Mouse (Mus musculus): ENCODE measurements around the gene Fam228b.
"Not testable (repeated sequence)": the region's sequence is repeated elsewhere in the genome, so short reads cannot be mapped to it uniquely, and the experiment has no call there.

Fam228b gene

DNA sequence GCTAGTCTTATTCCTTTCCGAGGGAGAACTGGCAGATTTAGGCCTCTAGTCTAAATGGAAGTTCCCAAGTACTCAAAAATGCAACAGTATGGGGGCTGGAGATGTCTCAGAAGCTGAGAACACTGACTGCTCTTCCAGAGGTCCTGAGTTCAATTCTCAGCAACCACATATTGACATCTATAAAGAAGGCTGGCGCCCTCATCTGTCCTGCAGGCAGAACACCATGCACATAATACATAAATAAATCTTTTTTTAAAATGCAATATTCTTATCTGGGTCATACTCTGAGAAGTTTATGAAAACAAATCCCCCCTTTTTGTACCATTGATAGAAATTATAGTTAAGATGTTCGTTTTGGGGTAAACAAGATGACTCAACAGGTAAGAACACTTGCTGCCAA is 26.9 kb downstream of the Fam228b start:
- no peak for DNase-seq (ENCODE audit: low read depth, low spot score)

DNA sequence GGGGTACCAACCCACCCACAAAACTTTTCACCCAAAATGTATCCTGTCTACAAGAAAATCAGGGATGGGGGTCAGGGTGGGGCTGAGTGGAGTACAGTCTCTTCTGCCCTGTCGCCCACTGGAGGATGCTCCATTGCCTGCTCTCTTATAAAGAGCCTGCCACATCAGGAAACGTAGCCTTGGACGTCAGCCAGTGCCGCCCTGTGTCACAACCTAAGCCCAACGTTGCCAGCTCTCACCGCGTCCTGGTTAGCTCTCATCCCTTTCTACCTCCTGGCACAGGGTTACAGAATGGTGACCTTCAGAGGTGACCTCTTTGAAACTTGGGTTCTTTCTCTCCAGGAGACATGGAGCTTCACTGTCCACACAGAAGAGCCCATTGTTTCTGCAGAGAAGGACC is 28.2 kb downstream of the Fam228b start:
- DNase-seq (ENCODE audit: low read depth, low spot score), result no peak

DNA sequence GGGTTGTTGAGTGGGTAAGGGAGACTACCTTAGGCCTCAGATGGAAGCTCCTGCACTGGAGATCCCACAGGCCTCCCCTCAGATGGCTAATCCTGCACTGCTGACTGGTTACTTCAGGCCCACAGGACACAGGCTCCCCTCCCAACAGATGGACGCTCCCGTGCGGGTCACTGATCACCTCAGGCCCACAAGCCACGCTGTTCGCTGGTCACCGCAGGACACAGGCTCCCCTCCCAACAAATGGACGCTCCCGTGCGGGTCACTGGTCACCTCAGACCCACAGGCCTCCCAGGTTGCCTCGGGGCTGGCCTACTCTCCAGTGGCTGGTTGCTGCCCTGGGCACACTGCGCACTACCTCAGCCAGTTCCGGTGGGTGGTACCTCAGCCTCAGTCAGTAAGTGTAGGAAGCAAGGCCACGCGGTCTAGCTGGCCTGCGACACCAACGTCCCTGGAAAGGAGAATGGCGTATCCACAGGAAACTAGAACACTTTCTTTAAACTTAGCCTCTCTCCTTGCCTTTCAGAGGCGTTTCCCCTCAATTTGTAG is 31.0 kb downstream of the Fam228b start, which contains the start of gene Fam228a:
Gene Fam228a (minus strand): TSS at position 400 of the 546 bp plus-strand sequence.
- peak; percentile 11 for DNase-seq (ENCODE audit: low read depth, low spot score)

DNA sequence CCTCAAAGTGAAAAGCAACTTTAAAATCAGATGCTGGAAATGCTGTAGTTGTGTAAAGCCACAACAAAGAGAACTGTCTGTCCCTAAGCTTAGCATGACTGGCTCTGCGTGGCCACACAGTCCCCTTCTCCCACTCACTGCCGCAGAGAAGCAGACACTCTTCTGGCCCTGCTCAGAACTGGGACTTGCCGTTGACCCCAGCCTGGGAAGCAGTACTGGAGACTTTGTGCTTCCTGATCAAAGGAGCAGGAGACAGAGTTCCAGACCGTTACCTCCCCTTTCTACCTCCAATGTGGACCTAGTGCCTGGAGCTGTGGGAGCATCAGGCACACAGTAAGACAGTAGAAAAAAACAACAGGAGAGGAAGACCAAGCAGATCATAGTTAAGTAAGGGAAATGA is 36.7 kb downstream of the Fam228b start:
- no peak for DNase-seq (ENCODE audit: low read depth, low spot score)

DNA sequence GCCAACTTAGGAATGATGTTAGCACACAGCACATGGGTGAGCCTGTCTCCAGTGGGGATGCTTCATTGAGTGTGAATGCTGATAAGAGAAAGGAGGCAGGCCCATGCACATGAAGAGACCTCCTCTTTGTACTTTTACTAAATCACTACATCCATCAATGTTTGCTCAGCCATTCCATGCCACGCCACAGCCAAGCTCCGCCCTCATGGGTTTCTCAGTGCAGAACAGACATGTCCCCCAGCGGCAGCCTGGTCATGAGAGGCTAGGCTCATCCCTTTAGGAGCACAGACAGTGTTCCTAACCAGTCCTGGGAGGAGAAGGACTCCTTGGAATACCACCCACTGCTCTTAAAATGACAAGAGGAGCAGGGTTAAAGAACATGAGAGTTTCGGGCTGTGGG is 37.4 kb downstream of the Fam228b start:
- no peak for DNase-seq (ENCODE audit: low read depth, low spot score)

DNA sequence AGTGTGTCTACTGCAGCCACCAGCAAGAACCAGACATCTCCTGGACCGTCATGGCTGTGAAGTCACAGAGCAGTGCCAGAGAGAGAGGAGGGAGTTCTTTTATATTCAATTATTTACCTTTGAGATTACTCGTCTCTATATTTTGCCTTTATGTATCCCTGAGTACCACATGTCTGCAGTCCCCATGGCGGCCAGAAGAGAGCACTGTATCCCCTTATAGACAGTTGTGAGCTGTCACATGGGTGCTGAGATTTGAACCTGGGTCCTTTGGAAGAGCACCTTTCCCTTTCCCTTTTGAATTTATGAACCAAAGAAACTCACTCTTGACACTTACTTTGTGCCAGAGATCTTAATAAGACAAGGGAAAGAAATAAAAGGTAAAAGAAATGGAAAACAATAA is 39.9 kb downstream of the Fam228b start:
- DNase-seq (ENCODE audit: low read depth, low spot score), result peak; percentile 74

DNA sequence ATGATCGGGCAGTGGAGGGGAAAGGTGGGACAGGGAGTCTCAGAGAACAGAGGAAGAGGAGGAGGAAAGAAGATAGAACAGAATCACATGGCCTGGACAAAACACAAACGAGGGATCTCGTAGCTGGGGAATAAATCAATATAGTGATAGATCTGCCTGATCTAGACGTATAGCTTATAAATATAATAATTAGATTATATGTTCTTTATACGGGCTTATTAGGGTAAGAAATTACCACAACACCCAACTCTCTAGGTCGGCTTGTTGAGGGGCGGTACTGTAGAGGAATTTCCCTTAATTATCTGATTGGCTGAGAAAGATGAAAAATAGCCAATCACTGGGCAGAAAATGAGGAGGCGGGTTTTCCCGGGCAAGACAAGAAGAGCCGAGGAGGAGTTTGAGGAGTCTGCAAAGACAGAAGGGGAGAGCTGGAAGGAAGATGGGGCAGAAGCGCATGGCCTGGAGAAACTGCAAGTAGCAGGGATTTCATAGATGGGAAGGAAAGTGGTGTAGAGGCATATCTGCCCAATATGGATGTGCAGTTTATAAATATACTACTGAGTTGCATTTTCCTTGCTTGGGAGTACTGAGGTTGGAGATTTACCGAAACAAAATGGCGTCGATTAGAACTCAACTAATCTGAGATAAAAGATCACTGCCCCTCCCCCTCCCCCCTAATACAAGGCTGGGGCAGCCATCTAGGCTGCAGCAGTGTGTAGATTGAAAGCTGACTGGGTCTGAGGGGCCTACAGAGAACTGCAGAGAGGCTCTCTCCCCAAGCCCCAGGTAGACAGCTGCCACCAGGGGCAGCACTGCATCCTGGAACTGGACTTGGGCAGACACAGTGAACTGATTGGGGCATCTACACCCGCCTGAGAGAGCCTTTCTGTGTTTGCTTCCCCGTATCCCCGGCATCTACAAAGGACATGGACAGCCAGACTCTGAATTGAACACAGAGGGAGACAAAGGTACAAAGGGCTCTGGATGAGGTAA is 49.0 kb downstream of the Fam228b start:
- peak; percentile 94 for DNase-seq (ENCODE audit: low read depth, low spot score)

DNA sequence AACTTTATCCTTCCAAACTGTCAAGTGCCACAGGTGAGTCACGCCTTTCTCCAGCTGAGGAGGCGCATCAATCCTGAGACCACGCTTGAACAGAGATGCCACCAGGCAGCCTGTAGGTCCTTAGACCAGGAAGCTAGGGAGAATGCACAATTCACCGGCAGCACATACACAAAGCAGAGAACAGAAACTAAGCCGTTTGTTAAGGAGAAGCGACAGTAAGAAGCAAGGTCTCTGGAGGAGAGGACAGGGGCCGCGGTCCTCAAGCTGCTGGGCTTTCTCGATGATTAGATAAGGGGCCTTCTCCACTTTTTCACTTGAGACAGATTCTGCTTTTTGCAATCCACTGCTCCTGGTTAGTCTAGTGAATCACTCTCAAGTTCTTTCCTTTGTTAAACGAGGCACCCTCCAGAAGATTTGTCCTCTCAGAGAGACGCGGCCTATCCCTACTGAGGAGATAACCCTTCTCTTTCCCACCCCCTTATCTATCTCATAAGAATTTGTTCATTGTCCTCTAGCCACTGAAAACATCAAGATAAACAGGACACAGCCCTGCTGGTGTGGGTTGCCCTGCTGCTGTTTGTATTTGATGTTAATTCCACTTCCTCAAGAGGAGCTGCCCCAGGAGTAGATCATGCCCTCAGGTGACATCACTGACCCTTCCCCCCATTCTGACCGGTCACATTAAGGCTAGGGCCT is 49.9 kb downstream of the Fam228b start:
- DNase-seq (ENCODE audit: low read depth, low spot score), result no peak

DNA sequence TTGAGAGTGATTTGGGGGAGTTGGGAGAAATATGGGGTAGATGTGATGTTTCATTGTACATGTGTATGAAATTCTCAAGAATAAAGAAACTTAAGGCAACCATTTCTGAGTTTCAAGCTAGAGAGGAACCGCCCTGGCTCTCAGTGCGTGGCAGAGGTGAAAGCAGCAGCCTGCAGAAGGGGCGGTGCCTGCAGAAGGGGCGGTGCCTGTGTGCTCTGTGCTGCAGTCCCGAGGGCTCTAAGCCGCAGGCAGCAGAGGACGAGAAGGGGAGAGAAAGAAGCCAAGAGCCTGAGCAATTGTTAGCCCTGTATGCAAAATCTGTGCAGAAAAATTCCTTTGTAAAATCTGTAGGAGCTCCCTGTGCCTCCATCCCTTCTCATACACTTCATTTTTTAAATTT is 51.6 kb downstream of the Fam228b start:
- DNase-seq (ENCODE audit: low read depth, low spot score), result peak; percentile 66

DNA sequence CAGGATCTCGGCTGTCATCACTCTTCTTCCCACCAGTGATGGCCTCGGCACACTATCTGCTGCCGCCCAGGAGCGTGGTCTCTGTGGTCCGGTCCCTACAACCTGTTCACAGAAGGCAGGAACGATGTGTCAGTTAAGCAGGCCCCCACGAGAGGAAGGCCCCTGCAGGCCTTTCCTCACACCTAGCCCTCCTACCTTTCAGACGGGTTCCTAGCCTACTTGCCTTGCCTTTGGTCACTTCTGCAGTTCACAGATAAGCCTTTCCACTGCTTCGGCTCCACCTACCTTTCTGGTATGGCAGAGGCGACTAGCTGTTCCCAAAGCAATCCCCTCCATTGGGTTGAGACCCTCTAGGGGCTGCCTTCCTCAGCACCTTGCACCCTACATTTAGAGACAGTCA is 53.5 kb downstream of the Fam228b start:
- no peak for DNase-seq (ENCODE audit: low read depth, low spot score)

DNA sequence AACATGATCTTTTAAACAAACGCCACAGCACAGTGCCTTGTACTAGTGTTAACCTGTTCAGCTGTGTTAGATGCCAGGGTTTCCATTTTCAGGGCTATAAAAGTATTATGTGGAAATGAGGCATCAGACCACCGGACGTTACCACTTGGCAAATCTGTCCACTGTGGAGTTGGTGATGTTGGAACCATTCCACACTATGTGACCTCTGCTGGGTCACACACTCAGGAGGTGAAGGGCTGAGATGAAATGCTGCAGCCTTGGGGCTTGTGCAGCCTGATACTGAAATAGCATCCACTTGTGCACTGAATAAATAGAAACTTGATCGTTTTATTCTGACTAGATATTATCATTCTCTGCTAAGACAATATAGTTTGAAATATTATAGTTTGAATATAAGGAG is 55.7 kb downstream of the Fam228b start:
- DNase-seq (ENCODE audit: low read depth, low spot score), result no peak

DNA sequence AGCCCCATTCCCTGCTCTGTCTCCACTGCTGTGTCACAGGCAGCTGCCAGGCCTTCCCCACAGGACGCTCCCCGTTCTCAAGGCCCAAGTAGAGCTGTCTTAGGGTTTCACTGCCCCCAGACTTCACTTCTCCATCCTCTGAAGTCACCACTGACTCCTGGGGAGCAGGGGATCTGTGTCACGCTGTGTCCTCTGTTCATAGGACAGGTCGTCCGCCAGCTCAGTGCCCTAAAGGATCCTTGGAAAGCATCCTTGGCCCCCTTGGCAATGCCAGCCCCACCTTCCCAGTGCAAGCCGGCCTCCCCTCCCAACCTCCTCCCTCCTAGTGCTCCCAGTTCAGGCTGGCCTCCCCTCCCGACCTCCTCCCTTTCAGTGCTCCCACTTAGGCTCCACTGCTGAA is 59.1 kb downstream of the Fam228b start:
- DNase-seq (ENCODE audit: low read depth, low spot score), result no peak

DNA sequence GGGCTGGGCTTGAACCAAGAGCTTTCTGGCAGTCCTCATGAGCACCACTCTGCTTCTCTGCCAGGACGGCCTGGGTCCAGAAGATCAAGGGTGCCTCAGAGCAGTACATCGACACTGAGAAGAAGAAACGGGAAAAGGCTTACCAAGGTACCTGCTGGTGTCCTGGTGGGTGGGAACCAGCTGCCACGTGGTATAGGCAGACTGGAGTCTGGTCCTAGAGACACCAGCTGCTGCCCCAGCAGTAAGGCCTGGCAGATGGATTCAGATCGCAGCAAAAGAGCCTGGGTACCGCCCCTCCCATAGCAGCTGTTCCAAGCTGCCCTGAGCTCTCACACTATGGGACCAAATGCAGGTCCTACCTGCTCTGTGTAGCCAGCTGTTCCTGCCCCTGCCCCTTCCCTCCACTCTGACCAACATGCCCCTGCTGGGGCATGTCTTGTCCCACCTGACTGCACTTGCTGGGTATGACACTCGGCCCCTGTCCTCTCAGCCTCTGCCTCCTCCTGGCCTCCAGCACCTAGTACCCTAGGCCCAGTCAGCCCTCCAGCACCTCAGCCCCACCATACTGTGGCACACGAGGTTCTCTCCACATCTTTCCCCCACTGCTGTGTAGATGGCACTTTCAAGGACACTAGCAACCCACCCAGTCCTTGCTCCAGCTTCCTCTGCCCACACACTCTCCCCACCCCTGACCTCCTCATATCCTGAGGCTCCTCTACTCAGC is 60.0 kb downstream of the Fam228b start:
- DNase-seq (ENCODE audit: low read depth, low spot score), result no peak

DNA sequence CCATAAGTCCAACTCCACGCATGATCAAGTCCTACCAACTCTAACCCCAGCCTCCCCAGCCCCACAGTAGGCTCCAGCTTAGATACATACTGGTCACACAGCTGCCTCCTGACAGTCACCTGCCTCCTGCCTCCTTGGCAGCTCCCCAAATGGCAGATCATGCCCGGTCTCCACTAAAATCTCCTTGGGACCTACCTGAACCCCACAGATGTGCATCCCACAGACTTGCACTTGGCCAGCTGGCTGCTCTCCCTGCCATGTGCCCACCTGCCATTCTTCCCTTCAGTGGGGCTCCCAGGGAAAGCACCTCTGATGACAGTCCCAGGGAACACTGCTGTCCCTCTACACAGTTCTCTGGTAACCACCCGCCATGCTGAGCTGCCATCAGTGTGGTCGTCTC is 60.8 kb downstream of the Fam228b start:
- no peak for DNase-seq (ENCODE audit: low read depth, low spot score)

DNA sequence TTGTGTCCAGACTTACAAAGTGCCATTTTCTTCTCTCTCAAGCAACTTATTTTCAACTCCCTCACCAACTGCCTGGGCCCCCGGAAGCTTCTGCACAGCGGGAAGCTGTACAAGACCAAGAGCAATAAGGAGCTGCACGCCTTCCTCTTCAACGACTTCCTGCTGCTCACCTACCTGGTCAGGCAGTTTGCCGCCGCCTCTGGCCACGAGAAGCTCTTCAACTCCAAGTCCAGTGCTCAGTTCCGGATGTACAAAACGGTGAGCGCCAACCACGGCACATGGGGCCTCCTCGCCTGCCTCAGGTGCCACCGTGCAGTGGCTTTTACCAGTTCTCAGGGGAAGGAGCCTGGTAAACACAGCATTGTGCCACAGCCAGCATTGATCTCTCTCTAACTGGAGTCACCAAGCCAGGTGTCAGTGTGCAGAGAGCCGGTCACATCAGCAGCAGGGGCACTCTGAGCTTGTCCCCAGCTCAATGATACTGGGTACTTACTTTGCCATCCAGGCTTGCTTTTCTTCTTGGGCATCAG is 61.5 kb downstream of the Fam228b start:
- DNase-seq (ENCODE audit: low read depth, low spot score), result no peak

DNA sequence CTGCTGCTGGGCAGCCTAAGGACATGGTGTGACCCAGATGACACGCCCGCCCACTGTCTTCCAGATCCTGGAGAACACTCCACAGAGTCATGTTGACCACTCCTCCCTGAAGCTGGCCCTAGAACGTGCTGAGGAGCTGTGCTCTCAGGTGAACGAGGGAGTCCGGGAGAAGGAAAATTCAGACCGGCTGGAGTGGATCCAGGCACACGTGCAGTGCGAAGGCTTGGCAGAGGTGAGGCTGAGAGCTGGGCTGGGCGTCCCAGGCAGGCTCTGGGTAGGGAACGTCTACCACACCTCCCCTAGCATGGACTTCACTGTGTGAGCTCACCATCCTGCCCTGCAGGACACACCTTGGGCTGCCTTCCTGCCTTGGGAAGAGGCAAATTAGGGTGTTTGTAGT is 62.2 kb downstream of the Fam228b start:
- no peak for DNase-seq (ENCODE audit: low read depth, low spot score)

DNA sequence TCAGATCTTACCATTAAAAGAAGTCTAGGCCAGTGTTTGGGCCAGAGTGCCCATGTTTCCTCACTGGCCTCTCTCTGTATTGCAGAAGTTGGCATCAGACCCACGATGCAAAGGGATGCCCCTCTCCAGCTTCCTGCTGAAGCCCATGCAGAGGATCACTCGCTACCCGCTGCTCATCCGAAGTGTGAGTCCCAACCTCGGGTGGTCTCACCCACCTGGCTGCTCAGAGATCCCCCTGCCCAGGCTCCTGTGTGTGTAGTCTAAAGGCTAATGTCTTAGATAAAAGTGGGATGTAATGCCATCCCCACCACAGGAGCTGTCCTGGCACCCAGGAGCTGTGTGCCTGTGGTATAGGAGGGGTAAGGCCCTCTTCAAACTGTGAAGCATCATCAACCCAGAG is 62.9 kb downstream of the Fam228b start:
- no peak for DNase-seq (ENCODE audit: low read depth, low spot score)

DNA sequence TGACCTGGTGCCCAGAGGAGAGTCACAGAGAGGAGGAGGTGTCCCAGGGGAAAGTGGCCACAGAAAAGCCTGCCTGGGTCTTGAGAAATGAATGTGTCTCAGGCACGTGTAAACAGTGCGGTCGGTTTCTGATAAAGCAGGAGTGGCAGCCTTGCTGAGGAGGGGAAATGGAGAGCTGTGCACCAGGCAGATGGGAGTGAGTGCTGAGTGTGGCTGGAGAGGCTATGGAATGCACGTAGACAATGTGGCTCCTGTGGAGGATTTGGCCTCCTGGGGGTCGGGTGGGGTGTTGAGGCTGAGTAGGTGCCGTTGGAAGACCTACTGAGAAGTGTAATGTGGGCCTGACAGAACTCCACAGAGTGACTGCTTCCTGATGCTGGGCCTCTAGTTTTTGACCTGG is 63.4 kb downstream of the Fam228b start:
- DNase-seq (ENCODE audit: low read depth, low spot score), result not testable (repeated sequence)

DNA sequence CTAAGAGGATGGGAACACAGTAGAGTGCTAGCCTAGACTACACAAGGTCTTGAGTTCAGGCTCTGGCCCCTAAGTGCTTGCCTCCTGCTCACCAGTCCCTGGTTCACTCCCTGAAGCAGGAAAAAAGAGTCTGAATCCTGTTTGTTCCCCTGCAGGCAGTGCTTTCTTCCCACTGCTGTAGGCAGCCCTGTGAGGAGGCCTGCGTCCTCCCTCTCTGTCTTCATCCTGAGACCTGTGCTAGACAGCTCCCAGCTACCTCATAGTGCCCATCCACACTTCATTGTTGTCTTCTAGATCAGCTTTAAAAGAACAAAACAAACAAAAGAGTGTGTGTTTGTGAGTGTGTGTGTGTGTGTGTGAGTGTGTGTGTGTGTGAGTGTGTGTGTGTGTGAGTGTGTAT is 74.5 kb downstream of the Fam228b start:
- DNase-seq (ENCODE audit: low read depth, low spot score), result no peak

DNA sequence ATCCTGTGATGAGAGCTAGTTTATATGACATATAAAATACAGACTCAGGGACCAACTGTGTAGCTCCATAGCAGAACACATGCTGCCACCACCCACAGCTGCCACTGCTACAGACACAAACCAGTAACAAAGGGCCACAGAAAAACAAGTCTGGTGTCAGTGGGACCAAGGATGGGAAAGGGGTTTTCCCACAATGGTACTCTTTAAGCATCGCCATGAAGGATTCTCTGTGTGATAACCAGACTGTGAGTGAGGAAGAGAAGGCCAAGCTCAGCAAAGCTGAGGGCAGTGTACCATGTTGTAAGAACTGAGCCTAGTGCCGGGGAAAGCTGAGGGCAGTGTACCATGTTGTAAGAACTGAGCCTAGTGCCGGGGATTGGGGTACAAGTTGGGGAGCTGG is 77.9 kb downstream of the Fam228b start:
- no peak for DNase-seq (ENCODE audit: low read depth, low spot score)
